Mouse (Mus musculus) yolk sac, embryonic 10.5 days (tissue): ENCODE results near the gene Trim7.
A peak's percentile ranks its signal among the peaks of the same experiment; 100 is the strongest.
"Not testable (repeated sequence)": the region's sequence is repeated elsewhere in the genome, so short reads cannot be mapped to it uniquely, and the experiment has no call there.

Experiments used
- DNase-seq: peaks from one replicate; pipeline ENCODE4 v3.0.0-alpha.2; 2017; ENCODE audit warnings: low spot score

The Trim7 gene

DNA sequence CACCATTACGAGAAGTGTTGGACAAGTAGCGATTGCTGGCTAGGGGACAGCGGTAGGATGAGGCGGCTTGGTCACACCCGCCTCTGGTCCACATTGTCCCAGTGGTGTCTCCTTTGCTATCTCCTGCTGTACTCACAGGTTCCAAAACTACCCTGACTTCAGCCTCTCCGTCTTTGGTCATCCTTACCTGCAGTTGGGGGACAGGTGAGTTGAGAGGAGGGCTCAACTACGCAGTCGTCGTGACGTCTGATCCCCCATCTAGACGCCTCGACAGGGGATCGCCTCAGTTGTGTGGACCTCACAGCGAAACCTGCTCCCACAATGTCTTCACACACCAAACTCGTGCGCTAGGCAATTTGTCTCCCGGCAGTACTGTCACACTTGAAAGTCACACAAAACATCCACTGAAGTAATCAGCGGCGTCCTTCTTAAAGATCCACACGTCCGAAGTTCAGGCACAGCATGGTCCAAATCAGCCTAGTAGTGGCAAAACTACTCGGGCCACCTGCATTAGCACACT is 1.6 kb upstream of the Trim7 start:
- no peak for DNase-seq

DNA sequence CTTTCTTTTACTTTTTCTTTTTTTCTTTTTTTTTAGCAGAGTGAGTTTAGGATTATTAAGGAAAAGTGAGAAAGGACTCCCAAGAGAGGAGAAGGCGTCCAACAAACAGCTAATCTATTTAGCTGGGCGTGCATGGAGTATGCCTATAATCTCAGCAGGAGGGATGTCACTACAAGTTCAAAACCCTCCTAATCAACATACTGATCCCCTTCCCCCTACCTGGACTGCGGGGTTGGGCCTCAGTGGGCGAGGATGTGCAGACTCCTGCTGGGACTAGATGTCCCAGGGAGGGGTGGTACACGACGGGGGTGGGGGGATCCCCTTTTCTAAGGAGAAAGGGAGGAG is 784 bp downstream of the Trim7 start:
- DNase-seq, result peak; percentile 32

- DNase-seq, result no peak
Measured at GRCm38 (mm10) chr11:48827926-48828325, 2.0 kb downstream of the Trim7 start.

GRCm38 (mm10) chr11:48830279-48830678 is 4.3 kb downstream of the Trim7 start:
- DNase-seq, result no peak

GRCm38 (mm10) chr11:48831273-48831672 is 5.3 kb downstream of the Trim7 start:
- DNase-seq, result no peak

DNA sequence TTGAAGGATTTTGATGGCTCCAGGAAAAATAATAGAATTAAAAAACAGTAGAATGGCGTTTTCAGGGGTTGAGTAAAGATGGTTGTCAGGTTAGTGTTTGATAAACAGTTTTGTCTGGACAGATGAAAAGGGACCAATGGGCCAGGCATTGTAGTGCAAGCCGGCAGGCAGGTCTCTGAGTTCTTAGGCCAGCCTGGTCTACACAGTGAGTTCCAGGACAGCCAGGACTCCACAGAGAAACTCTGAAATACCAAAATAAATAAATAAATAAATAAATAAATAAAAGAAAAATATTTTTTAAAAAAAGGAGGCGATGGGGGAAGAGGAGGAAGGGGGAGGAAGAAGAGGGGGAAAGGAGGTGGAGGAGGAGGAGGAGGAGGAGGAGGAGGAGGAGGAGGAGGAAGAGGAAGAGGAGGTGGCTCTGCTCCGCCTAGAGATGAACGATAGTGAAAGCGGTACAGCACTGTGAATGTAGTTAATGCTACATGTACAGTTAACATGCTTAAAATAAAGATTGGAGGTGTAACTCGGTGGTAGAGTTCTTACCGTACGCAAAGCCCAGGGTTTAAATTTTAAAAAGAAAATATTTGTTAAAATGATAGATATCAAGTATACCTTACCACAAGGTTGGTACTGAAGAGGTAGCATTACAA is 7.3 kb downstream of the Trim7 start:
- no peak for DNase-seq

DNA sequence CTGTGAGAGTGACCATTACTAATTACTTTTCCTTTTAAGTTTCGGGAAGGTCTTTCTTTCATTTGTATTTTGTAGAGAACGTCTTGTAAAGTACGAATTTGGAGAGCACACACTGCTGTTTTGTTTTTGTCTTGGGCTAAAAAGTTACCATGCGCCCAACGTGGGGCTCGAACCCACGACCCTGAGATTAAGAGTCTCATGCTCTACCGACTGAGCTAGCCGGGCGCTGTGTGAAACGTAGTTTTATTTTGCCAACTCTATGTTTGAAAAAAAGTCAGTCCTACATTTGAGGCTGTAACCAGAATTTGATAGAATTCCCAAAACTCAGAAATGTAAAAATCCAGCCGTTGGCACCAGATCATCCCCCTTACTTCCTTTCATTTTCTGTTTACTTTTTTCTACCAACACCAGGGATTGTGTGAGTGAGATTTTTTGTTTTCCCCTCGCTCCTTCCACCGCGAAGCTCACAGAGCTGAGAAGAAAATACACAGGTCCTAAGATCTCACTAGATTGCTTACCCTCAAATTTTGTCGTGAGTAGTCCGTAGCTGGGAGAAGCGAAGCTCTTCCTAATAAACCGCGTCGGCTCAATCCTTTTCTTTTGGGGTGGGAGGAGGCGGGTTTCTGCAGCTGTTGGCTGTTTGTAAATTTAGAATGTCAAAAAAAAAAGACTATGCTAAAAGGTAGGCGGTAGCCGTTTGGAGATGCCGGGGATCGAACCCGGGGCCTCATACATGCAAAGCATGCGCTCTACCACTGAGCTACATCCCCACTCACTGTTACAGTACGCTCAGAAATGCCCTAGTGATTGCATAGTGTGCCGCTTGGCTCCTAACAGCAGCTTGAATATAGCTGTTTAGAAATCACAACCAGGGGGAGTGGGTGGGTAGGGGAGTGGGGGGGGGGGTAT is 8.0 kb downstream of the Trim7 start:
- DNase-seq, result peak; percentile 91

- DNase-seq, result no peak
Measured at GRCm38 (mm10) chr11:48835923-48836322, 10.0 kb downstream of the Trim7 start.

GRCm38 (mm10) chr11:48836990-48837309 is 11.0 kb downstream of the Trim7 start:
- DNase-seq, result no peak

- peak; percentile 40 for DNase-seq
Measured at GRCm38 (mm10) chr11:48837310-48838180, 11.6 kb downstream of the Trim7 start.

DNA sequence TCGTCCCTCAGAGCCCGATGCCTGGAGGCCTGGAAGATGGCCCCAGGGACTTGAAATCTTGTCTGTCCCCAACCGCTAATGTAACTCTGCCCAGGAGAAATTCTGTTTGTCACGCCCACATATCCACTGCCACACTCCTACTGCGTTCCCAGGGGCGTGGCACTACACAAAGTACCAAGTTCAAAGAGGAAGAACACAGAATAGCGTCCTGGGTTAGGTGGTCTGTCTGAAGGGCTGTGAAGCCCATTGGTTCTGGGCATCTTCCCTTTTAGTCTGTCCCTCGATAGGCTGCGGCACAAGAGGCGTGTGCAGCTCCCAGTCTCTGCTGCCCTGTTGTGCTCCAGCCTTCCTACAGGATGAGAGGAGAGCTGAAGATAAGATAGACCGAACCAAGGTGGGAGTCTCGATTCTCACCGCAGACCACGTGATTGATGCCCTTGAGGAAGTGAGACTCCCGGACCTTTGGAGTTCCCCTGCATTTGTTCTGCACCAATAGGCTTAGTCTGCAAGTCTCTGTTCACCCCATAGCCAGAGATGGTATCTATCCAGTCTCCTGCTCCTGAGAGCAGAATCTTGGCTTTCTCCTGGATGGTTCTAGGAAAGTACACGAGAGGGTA is 12.3 kb downstream of the Trim7 start:
- DNase-seq, result peak; percentile 28

- no peak for DNase-seq
Measured at GRCm38 (mm10) chr11:48838879-48839680, 13.1 kb downstream of the Trim7 start.

- no peak for DNase-seq
Measured at GRCm38 (mm10) chr11:48840805-48841204, 14.9 kb downstream of the Trim7 start.

DNA sequence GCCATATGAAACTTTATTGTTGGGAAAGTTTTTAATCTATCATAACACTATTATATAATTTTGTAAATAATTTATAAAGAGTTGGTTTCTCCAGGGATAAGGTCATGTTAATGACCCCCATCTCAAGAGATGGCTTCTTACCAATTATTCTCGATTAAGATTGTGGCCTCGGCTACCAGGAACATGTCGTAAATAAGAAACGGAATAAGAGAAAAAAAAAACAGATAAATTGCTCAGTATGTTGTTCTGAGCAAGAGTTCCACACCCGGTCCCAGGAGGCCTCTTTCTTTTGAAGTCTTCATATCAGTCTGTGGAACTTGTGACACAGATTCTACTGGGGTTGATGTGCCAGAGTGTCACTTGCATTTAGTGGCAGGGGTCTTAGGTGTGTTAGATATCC is 15.3 kb downstream of the Trim7 start:
- no peak for DNase-seq

DNA sequence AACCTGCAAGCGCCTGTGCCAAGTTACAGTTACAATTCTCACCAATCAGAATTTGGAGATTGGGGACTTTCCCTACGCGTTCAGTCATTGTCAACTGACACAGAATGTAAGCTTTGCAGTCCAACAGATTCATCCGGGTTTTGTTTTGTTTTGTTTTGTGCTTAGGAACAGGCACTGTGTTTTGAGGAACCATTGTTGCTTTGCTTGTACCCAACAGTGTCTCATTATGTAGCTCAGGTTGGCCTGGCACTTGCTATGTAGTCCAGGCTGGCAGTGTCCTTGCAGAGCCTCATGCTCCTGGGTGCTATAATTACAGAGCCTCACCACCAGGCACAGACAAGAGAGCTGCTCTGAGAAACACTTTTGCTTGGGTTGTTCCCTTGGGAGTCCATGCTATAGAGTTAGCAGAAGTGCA is 16.4 kb downstream of the Trim7 start:
- DNase-seq, result no peak

- DNase-seq, result no peak
Measured at GRCm38 (mm10) chr11:48843202-48843601, 17.3 kb downstream of the Trim7 start.

DNA sequence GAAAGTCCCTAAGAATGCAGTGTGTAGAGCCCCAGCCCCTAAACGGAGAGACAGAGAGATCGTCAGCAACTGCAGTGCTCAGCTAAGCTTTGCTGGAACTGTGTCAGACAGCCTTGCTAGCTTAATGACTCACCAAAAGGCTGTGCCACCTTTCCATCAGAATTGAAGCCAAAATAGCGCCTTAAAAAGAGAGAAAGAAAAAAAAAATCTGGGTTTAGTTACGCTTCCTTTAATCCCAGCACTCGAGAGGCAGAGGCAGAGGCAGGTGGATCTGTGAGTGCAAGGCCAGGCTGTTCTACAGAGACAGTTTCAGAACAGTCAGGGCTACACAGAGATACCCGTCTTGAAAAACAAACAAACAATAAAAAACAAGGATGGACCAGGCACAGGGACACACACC is 18.4 kb downstream of the Trim7 start:
- DNase-seq, result no peak

DNA sequence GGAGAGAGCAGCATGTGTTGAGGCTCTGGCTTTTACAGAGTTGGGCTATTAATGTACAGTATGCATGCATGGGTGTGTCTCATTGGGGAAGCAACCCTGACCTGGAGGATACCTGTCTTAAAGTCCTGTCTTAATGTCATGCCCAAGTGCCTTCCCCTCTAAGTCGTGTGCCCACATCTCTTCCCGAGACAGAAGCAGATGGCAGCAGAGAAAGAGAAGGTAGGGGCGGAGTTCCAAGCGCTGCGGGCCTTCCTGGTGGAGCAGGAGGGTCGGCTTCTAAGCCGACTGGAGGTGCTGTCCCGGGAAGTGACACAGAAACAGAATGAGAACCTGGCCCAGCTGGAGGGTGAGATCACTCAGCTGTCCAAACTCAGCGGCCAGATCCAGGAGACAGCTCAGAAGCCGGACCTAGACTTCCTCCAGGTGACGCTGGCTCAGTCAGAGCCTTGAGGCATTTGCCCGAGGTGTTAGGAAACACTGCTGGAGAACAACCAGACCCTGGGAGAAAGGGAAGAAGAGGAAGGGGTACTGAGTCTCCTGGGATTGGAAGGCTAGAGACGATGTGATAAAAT is 19.4 kb downstream of the Trim7 start:
- no peak for DNase-seq

- not testable (repeated sequence) for DNase-seq
Measured at GRCm38 (mm10) chr11:48846362-48846761, 20.4 kb downstream of the Trim7 start.

DNA sequence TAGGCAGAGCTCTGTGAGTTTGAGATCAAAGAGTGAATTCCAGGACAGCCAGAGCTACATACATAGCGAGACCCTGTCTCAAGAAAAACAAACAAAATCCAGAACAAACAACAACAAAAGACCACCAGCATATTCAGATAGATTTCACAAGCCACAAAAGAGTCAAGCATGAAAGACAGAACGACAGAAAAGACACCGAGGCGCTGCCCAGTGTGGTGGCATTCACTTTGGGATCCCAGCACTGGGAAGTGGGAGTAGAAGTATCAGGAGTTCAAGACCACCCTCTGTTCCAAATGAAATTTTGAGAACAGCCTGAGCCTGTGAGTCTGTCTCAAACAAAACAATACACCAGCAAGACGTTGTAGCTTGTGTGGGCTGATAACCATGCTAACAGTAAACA is 20.9 kb downstream of the Trim7 start:
- no peak for DNase-seq

DNA sequence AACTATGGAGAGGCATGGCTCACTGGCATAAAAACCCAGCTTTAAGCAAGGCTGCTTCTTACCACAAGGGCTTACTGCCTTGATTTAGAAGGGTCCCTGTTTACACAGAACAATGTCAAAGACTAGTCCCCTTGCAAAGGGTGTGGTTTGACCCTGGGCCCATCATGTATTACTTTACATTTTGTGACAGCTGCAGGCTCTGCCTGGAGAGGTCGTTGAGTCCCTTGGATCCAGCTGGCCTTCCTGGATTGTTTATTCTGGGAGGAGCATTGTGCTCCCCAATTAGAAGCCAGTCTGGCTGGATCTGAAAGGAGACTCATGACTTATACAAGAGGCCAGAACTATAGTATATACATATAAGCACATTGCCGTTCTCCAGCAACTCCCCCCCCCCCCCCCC is 24.3 kb downstream of the Trim7 start:
- DNase-seq, result no peak
